Mouse (Mus musculus) thymus, postnatal 0 days (tissue): ENCODE results near the gene Gm43638. TPM values are rescaled to one million over a fixed set of nuclear protein-coding genes. Genes with fewer than 3 reads are reported as not detected.

ENCODE experiments used
- polyA plus RNA-seq: library from polyadenylated mRNA; unstranded; fragments of >200 nt; fragmentation: Nextera tagmentation; extraction: Ambion mirVana; gene quantifications from 2 replicates; pipeline ENCODE4 v1.2.1, GENCODE M21; 2015

The Gm43638 gene
- polyA plus RNA-seq, 1 experiment from 2014 or later: not detected

Other genes starting within 250 kb of the Gm43638 start
- not detected in 2 replicates for gene Ugt2b37, start 232.0 kb downstream of the Gm43638 start, polyA plus RNA-seq
- not detected in 2 replicates for gene Ugt2a3, start 149.6 kb downstream of the Gm43638 start, polyA plus RNA-seq
- gene Ugt2b38, start 62.6 kb downstream of the Gm43638 start, polyA plus RNA-seq: not detected in 2 replicates
- not detected in 2 replicates for gene Ugt2a2, start 4.5 kb downstream of the Gm43638 start, polyA plus RNA-seq
- gene Ugt2a1, start 4.1 kb upstream of the Gm43638 start, polyA plus RNA-seq: not detected in 2 replicates
- 0.17 TPM in 1 of 2 replicates, not detected in the other for gene Sult1b1, start 51.4 kb upstream of the Gm43638 start, polyA plus RNA-seq
- 0.15 TPM in 1 of 2 replicates, not detected in the other for gene Sult1d1, start 82.2 kb upstream of the Gm43638 start, polyA plus RNA-seq
- gene Sult1e1, start 104.8 kb upstream of the Gm43638 start, polyA plus RNA-seq: 0.25 and 0.36 TPM in 2 replicates
- 0.13 and 0.14 TPM in 2 replicates for gene Csn1s1, start 179.4 kb upstream of the Gm43638 start, polyA plus RNA-seq
- 37.7 and 43.3 TPM in 2 replicates for gene Csn2, start 212.8 kb upstream of the Gm43638 start, polyA plus RNA-seq